Mouse (Mus musculus) hematopoietic stem cell, adult 5-6 weeks (primary cell): ENCODE measurements at regions not wholly inside any gene's neighbourhood (a gene's known extent, or its start where the extent isn't known, plus 50 kb on each side); places are given as distances from the start of the nearest gene placed in this dataset.

Experiments
- ATAC-seq, 2 experiments: fragments of 125-278 bp in 1 of 2; replicated peaks in 1 of 2; 2 replicates each; pipeline ENCODE4 v1.8.0; 2016 to 2017; ENCODE audit warnings: inconsistent platforms in 2 of 2, mild to moderate bottlenecking in 2 of 2, moderate number of reproducible peaks in 2 of 2, low read depth in 1 of 2, moderate TSS enrichment in 1 of 2; ENCODE audit not compliant: low FRiP score in 2 of 2, poor library complexity in 2 of 2, severe bottlenecking in 2 of 2, insufficient read depth in 1 of 2, low TSS enrichment in 1 of 2

GRCm38 (mm10) chr11:109088488-109089252 is 55.5 kb downstream of the E030025P04Rik start:
- ATAC-seq: no peak

- no peak for ATAC-seq
These were observed 62.2 kb downstream of the E030025P04Rik start for GRCm38 (mm10) chr11:109081957-109082356.

DNA sequence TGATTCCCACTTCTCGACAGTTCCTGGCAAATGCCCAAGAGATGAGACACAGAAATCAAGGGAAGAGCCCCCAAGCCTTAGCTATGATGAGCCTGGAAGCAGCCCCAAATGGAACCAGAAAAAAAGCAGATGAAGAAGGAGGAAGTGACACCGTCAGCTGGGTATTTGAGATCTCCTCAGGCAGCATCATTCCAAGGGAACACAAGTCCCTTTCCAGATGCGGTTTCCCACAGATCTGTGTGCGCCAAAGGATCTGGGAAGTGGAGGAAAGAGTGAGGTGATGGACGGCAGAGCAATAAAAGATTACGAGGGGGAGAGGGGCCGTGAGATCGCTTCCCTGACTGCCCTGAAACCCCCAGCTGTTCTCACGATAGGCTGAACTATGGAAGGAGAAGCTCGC is 62.7 kb downstream of the E030025P04Rik start:
- ATAC-seq: no peak

GRCm38 (mm10) chr11:109080847-109081415 is 63.2 kb downstream of the E030025P04Rik start:
- no peak for ATAC-seq

DNA sequence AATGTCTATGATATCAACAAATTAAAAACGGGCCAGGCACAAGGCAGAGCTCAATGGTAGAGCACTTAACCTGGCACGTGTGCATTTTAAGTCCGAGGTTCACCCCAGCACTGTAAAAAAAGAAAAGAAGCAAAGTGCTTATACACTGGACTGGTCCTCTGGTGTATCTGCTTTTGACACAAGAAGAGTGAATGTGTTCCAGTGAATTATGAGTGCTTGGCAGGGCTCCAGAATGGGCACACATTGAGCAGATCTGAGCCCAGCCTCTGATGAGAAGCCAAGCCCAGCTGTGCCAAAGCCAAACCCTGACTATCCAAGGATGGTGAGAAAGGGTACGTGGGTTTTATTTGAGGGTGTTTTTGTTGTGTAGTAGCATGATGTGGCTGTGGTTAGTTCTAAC is 64.7 kb downstream of the E030025P04Rik start:
- ATAC-seq: no peak

DNA sequence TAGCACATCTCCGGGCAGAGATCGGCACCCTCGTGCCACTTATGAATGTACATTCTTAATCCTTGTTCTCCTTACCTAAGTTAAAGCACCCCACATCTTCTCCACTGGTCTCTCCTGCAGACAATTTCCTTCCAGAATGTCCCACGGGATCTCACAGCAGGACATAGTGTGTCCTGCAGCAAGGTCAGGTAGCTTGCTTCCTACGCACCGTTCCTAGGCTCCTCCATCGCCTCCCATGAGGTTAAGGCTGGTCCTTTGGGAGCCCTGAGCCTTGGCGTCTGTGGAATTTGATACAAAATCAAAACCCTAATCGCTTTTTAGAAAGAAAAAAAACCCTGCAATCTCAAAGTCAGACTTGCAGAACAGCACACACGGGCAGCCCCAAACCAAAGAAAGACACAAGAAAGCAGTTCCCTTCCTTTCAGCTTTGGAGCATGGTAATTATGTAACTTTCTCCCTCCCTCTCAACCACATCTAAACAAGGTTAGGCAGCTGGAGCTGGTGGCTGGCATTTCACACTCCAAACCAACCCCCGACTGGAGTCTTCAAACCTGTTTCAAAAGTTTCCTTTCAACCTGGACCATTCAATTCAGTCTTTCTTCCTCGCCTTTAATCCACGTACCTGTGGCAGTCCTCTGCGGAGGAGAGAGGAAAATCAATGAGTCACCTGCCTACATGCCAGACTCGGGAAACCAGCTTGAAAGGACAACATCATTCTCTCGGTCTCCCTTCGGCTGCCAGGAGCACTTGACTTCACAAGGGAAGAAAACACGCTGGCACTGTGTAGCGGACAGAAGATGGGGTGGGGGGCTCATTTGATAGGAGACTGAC is 67.4 kb downstream of the E030025P04Rik start:
- no peak for ATAC-seq

DNA sequence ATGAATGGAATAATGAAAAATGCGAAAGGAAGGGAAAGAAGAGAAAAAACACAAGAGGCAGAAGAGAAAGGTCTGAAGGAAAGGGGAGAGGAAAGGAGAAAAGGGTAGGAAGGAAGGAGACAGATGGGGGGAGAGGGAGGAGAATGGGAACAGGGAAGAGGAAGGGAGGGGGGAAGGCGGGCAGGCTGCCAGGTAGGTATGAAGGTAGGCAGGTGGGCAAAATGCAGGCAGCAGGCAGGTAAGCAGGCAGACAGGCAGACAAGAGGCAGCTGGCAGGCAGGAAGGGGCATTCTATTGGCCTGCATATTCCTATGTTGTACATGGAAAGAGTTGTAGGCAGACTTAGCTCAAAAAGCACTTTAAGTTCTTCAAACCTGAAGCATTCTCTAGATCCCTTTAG is 72.8 kb downstream of the E030025P04Rik start:
- no peak for ATAC-seq

DNA sequence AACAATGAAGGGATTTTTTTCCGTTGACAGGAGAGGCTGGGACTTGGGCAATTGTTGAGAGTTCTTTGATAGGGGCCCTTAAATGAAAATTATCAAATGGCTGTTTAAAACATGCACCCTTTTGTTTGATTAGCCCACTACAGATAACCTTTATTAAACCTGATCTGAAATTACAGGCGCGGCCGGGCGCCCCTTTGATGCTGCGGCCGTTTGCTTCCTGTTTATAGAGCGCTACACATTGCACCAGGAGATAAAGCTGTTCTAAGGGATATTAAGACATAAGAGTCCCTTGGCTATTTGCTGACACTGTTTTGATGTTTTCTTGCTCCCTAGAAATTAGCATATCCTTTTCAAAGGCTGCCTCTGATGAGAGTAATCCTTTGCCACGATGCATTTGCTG is 73.8 kb downstream of the E030025P04Rik start:
- no peak for ATAC-seq

DNA sequence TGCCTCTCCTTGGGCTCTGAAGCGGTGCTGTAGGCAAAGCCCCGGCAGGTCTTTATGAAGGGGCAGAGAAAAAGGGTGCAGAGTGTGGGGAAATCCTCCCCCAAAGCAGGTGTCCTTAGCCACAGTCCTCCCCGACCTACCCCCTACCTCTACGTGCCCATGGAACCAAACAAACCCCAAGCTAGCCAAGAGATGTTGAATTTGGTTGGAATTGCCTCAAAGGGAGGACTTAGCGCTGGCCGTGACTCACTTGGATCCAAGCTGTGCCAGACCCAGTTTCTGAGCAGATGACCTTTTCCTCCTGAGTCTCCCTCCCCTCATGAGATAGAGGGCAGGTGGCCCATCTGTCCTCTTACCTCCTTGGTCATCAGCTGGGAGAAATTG is 74.9 kb downstream of the E030025P04Rik start:
- no peak for ATAC-seq

GRCm38 (mm10) chr11:109068371-109069325 is 75.5 kb downstream of the E030025P04Rik start:
- no peak for ATAC-seq

GRCm38 (mm10) chr11:109067733-109068132 is 76.4 kb downstream of the E030025P04Rik start:
- ATAC-seq: no peak

- ATAC-seq: no peak
These were observed 82.2 kb downstream of the E030025P04Rik start for GRCm38 (mm10) chr11:109061971-109062370.

DNA sequence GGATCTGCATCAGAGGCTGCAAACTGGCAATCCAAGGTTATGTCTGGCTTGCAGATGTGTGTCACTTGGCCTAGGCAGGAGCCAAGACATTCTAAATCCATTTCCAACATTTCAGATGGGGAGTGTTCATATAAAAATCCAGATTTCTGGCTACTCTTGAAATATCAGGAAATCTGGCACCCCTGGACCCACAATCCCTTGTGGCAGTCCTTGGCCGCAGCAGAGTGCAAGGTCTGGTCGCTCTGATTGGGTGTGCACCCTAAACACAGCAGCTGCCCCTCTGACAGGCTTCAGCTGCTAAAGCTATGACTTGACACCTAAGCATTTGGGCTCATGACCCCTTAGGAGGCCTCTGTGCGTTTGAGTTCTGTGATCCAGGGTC is 83.7 kb downstream of the E030025P04Rik start:
- no peak for ATAC-seq

DNA sequence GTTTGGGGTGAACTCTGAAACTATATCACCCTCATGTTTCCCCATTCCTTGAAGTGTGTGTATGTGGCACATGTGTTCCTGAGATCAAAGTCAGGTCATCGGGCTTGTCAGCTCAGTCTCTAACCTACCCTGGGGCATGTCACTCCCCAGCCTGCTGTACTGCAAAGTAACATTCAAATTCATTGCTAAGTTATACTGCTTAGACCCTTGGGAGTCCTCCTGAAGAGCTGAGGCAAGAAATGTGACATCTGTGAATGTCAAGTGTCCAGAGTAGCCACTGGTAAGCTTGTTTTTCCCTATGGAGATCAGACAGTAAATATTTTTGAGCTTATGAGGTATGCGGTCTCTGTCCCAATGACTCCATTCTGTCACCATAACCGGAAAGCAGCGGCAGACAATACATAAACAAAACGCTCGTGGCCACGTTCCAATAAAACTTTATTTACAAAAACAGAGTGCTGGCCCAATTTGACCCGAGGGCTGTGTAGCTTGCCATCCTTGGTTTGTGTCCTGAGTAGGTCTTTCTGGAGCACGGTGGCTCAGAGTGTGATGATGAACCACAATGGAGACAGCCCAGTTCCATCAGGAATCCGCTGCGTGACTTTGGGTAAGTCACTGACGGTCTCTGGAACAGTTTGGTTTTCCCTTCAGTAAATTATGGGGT is 84.2 kb downstream of the E030025P04Rik start:
- no peak for ATAC-seq

DNA sequence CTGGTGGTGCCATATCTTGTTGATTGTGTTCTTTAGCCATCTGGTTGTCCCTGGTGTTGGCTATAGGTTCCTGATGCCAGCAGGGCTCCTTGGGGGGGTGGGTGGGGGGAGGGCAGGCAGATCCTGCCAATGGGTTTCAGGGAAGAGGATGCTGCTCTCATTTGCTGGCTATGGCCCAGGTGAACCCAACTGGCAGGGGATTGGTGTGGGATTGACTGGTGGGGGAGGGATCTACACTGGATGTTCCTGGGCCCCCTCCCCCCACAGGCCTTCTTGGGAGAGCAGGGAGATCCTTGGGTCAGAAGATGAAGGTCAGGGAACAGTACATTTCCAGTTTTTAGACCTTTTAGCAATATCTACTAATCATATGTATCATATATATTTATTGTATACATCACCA is 86.1 kb downstream of the E030025P04Rik start:
- no peak for ATAC-seq

GRCm38 (mm10) chr11:109048257-109049101 is 95.7 kb downstream of the E030025P04Rik start:
- no peak for ATAC-seq
